Mouse (Mus musculus) left cerebral cortex, postnatal 25 days (tissue): ENCODE data around the gene Scgb1a1. TPM values are rescaled to one million over a fixed set of nuclear protein-coding genes. Genes with fewer than 3 reads are reported as not detected.
"Not testable (repeated sequence)": the region's sequence is repeated elsewhere in the genome, so short reads cannot be mapped to it uniquely, and the experiment has no call there.

Experiments used
- DNase-seq, 2 experiments: peaks; one replicate each; pipeline ENCODE4 v3.0.0; 2022; ENCODE audit warnings: low spot score in 2 of 2, mixed read lengths in 1 of 2
- intact Hi-C: fragments of 180-260 bp; cut with DNase I; formaldehyde crosslinking; loops from one replicate; pipeline ENCODE4 v1.15.1; 2025
- total RNA-seq, 2 experiments: library from RNA; stranded (reverse); gene quantifications; 2 replicates each; pipeline ENCODE4 v1.2.3; 2021

Scgb1a1 gene
- total RNA-seq: not detected

GRCm38 (mm10) chr19:9087821-9088220 is at the start of gene Scgb1a1:
Gene Scgb1a1 (minus strand): TSS chr19:9087958.
- intact Hi-C loops: no loop called here
- DNase-seq: no peak

GRCm38 (mm10) chr19:9137159-9137558 is 49.4 kb upstream of the Scgb1a1 start:
- no peak for DNase-seq
- intact Hi-C loops: no loop called here

GRCm38 (mm10) chr19:9135512-9136331 is 48.0 kb upstream of the Scgb1a1 start, which contains the start of gene Asrgl1:
Gene Asrgl1 (minus strand): TSS chr19:9135636.
- intact Hi-C loops: no loop called here

GRCm38 (mm10) chr19:9134746-9135511 is 47.2 kb upstream of the Scgb1a1 start:
- intact Hi-C loops: no loop called here
- DNase-seq: peak in 1 of 2 experiments; percentile 30

More at GRCm38 (mm10) chr19:9135512-9136331, 48.0 kb upstream of the Scgb1a1 start, which contains the start of gene Asrgl1:
- peak; percentile 90 to 94 for DNase-seq

GRCm38 (mm10) chr19:9129996-9130395 is 42.2 kb upstream of the Scgb1a1 start:
- intact Hi-C loops: no loop called here
- DNase-seq: no peak

- intact Hi-C loops: no loop called here
- DNase-seq: no peak
These were observed 40.9 kb upstream of the Scgb1a1 start for GRCm38 (mm10) chr19:9128499-9129194.

GRCm38 (mm10) chr19:9123986-9124385 is 36.2 kb upstream of the Scgb1a1 start:
- intact Hi-C loops, DNase-seq: not testable (repeated sequence)

- intact Hi-C loops: no loop called here
- DNase-seq: no peak
These were observed 34.6 kb upstream of the Scgb1a1 start for GRCm38 (mm10) chr19:9122390-9122789.

GRCm38 (mm10) chr19:9119655-9120425 is 32.1 kb upstream of the Scgb1a1 start:
- DNase-seq: no peak
- intact Hi-C loops: no loop called here

- intact Hi-C loops: no loop called here
- peak in 1 of 2 experiments; percentile 23 for DNase-seq
These were observed 29.5 kb upstream of the Scgb1a1 start for GRCm38 (mm10) chr19:9117275-9117674.

GRCm38 (mm10) chr19:9116268-9116667 is 28.5 kb upstream of the Scgb1a1 start:
- no peak for DNase-seq

GRCm38 (mm10) chr19:9112043-9112442 is 24.3 kb upstream of the Scgb1a1 start:
- peak in 1 of 2 experiments; percentile 22 for DNase-seq
- intact Hi-C loops: loop anchor here (5.0 kb wide), 4 partner anchors 120 to 270 kb away; no protein-coding TSS in a partner anchor

More at GRCm38 (mm10) chr19:9116268-9116667, 28.5 kb upstream of the Scgb1a1 start:
- intact Hi-C loops: no loop called here

- intact Hi-C loops: loop anchor here (5.0 kb wide), 4 partner anchors 118 to 268 kb away; no protein-coding TSS in a partner anchor
- peak; percentile 58 to 76 for DNase-seq
These were observed 22.6 kb upstream of the Scgb1a1 start for GRCm38 (mm10) chr19:9110182-9110869.

GRCm38 (mm10) chr19:9108536-9108935 is 20.8 kb upstream of the Scgb1a1 start:
- intact Hi-C loops: no loop called here
- no peak for DNase-seq

GRCm38 (mm10) chr19:9107379-9107755 is 19.6 kb upstream of the Scgb1a1 start:
- DNase-seq: no peak
- intact Hi-C loops: no loop called here

- intact Hi-C loops: no loop called here
These were observed 19.1 kb upstream of the Scgb1a1 start for GRCm38 (mm10) chr19:9106751-9107378.

GRCm38 (mm10) chr19:9106096-9106495 is 18.3 kb upstream of the Scgb1a1 start:
- DNase-seq: no peak
- intact Hi-C loops: no loop called here

More at GRCm38 (mm10) chr19:9106751-9107378, 19.1 kb upstream of the Scgb1a1 start:
- DNase-seq: no peak

GRCm38 (mm10) chr19:9105101-9105685 is 17.4 kb upstream of the Scgb1a1 start:
- intact Hi-C loops: no loop called here

More at GRCm38 (mm10) chr19:9105101-9105685, 17.4 kb upstream of the Scgb1a1 start:
- no peak for DNase-seq
